Mouse (Mus musculus) embryonic facial prominence, embryonic 11.5 days (tissue): ENCODE measurements at regions not wholly inside any gene's neighbourhood (a gene's known extent, or its start where the extent isn't known, plus 50 kb on each side); places are given as distances from the start of the nearest gene placed in this dataset.
A peak's percentile ranks its signal among the peaks of the same experiment; 100 is the strongest.

Source experiments
- ATAC-seq: fragments of 200-750 bp; cut with Nextera tagmentation; replicated peaks from 2 replicates; pipeline ENCODE4 v1.8.0; 2017; ENCODE audit warnings: low read depth; ENCODE audit not compliant: insufficient number of reproducible peaks, low FRiP score, low TSS enrichment
- DNase-seq: peaks from one replicate; pipeline ENCODE4 v3.0.0-alpha.2; 2015; ENCODE audit warnings: low spot score
- H3K27ac ChIP-seq: fragments of 300-500 bp; sonication (generic); replicated peaks from 2 replicates; pipeline ENCODE4 v1.5.1; 2014; ENCODE audit warnings: mild to moderate bottlenecking, low read depth, low read length, control low read depth
- H3K27me3 ChIP-seq: fragments of 300-500 bp; sonication (generic); 2 replicates; pipeline ENCODE4 v1.6.1; 2014; ENCODE audit warnings: mild to moderate bottlenecking, low read length, moderate library complexity, mixed read lengths; ENCODE audit not compliant: control insufficient read depth, insufficient read depth
- H3K36me3 ChIP-seq: fragments of 300-500 bp; sonication (generic); replicated peaks from 2 replicates; pipeline ENCODE4 v1.6.1; 2014; ENCODE audit warnings: low read depth, mild to moderate bottlenecking, low read length, moderate library complexity, mixed read lengths; ENCODE audit not compliant: control insufficient read depth, insufficient read depth
- H3K4me1 ChIP-seq: fragments of 300-500 bp; sonication (generic); 2 replicates; pipeline ENCODE4 v1.6.1; 2014; ENCODE audit warnings: low read length, mixed read lengths; ENCODE audit not compliant: control insufficient read depth, insufficient read depth
- H3K4me2 ChIP-seq: fragments of 300-500 bp; sonication (generic); 2 replicates; pipeline ENCODE4 v1.6.1; 2014; ENCODE audit warnings: low read depth, mild to moderate bottlenecking, control low read depth, low read length, moderate library complexity
- H3K4me3 ChIP-seq: fragments of 300-500 bp; sonication (generic); 2 replicates; pipeline ENCODE4 v1.5.1; 2014; ENCODE audit warnings: low read depth, low read length, control low read depth
- H3K9ac ChIP-seq: fragments of 300-500 bp; sonication (generic); replicated peaks from 2 replicates; pipeline ENCODE4 v1.6.1; 2014; ENCODE audit warnings: mild to moderate bottlenecking, control low read depth, low read length
- H3K9me3 ChIP-seq: fragments of 300-500 bp; sonication (generic); replicated peaks from 2 replicates; pipeline ENCODE4 v1.6.1; 2016; ENCODE audit warnings: mild to moderate bottlenecking, low read length, inconsistent platforms, mixed read lengths; ENCODE audit not compliant: control insufficient read depth
- WGBS: fragments of 180-500 bp; shearing (Covaris S2); extraction: QIAGEN DNeasy Blood & Tissue Kit; methylation state at CpG from one replicate; pipeline ENCODE4 v1.1.7; 2014; 5-methylcytosine and 5-hydroxymethylcytosine counted together

GRCm38 (mm10) chr7:117139245-117139970, 241.4 kb upstream of the Xylt1 start:
- DNase-seq: peak; percentile 70
- Histone ChIP-seq H3K27ac (no peak overlapping the region), H3K27me3 (no peaks in the 10 kb centered on the region), H3K36me3 (no peaks in the 10 kb centered on the region), H3K9me3 (no peaks in the 10 kb centered on the region), H3K4me2 (no peak overlapping the region), H3K4me3 (no peak overlapping the region), H3K4me1 (no peaks in the 10 kb centered on the region), H3K9ac (no peak overlapping the region)
- peak; percentile 77 for ATAC-seq
- WGBS: 30% methylated on average over 5 of the region's 5 CpGs

- Histone ChIP-seq H3K4me2 (no peak overlapping the region), H3K4me1 (no peaks in the 10 kb centered on the region), H3K27me3 (no peaks in the 10 kb centered on the region), H3K9ac (no peak overlapping the region), H3K36me3 (no peaks in the 10 kb centered on the region), H3K4me3 (no peak overlapping the region), H3K27ac (no peak overlapping the region), H3K9me3 (no peaks in the 10 kb centered on the region)
- 71% methylated on average over 1 of the region's 1 CpGs for WGBS
- ATAC-seq (peak; percentile 49; the same call in 1 of the 2 replicates), DNase-seq (no peak)
Measured at GRCm38 (mm10) chr7:117139971-117140247, 240.9 kb upstream of the Xylt1 start.

GRCm38 (mm10) chr7:117146809-117147208, 234.0 kb upstream of the Xylt1 start:
- Histone ChIP-seq H3K27me3 (no peaks in the 10 kb centered on the region), H3K4me3 (no peak overlapping the region), H3K9me3 (no peaks in the 10 kb centered on the region), H3K4me2 (no peak overlapping the region), H3K36me3 (no peaks in the 10 kb centered on the region), H3K9ac (no peak overlapping the region), H3K4me1 (no peaks in the 10 kb centered on the region), H3K27ac (no peak overlapping the region)
- 67% methylated on average over 7 of the region's 7 CpGs for WGBS
- ATAC-seq (no peak), DNase-seq (peak; percentile 37)

GRCm38 (mm10) chr7:117150355-117150754, 230.4 kb upstream of the Xylt1 start:
- no peaks in the 10 kb centered on the region for H3K27me3 ChIP-seq
- H3K4me1 ChIP-seq: no peaks in the 10 kb centered on the region
- no peak for DNase-seq
- H3K27ac ChIP-seq: no peak overlapping the region
- no peaks in the 10 kb centered on the region for H3K9me3 ChIP-seq
- H3K4me3 ChIP-seq: no peak overlapping the region
- 64% methylated on average over 8 of the region's 8 CpGs for WGBS
- H3K36me3 ChIP-seq: no peaks in the 10 kb centered on the region
- H3K4me2 ChIP-seq: no peak overlapping the region
- ATAC-seq: no peak
- H3K9ac ChIP-seq: no peak overlapping the region

GRCm38 (mm10) chr7:117153826-117154550, 226.8 kb upstream of the Xylt1 start:
- Histone ChIP-seq H3K27me3 (no peaks in the 10 kb centered on the region), H3K9me3 (no peaks in the 10 kb centered on the region), H3K27ac (no peak overlapping the region), H3K9ac (no peak overlapping the region), H3K36me3 (no peaks in the 10 kb centered on the region), H3K4me2 (no peak overlapping the region), H3K4me3 (no peak overlapping the region), H3K4me1 (no peaks in the 10 kb centered on the region)
- ATAC-seq (no peak), DNase-seq (no peak)
- WGBS: 81% methylated on average over 5 of the region's 5 CpGs

- H3K27ac ChIP-seq: no peak overlapping the region
- H3K4me1 ChIP-seq: no peaks in the 10 kb centered on the region
- WGBS: 61% methylated on average over 3 of the region's 3 CpGs
- no peaks in the 10 kb centered on the region for H3K9me3 ChIP-seq
- no peaks in the 10 kb centered on the region for H3K36me3 ChIP-seq
- no peaks in the 10 kb centered on the region for H3K27me3 ChIP-seq
- no peak overlapping the region for H3K9ac ChIP-seq
- DNase-seq: no peak
- no peak overlapping the region for H3K4me2 ChIP-seq
- 0 out of 2 replicates have a peak, but pooled peaks have one; percentile 48 for ATAC-seq
- H3K4me3 ChIP-seq: no peak overlapping the region
Measured at GRCm38 (mm10) chr7:117161193-117161908, 219.4 kb upstream of the Xylt1 start.

- Histone ChIP-seq H3K4me2 (no peak overlapping the region), H3K27me3 (no peaks in the 10 kb centered on the region), H3K9ac (no peak overlapping the region), H3K4me1 (no peaks in the 10 kb centered on the region), H3K9me3 (no peaks in the 10 kb centered on the region), H3K36me3 (no peaks in the 10 kb centered on the region), H3K27ac (no peak overlapping the region), H3K4me3 (no peak overlapping the region)
- no peak for DNase-seq
- WGBS: 84% methylated on average over 8 of the region's 8 CpGs
- ATAC-seq: no peak
Measured at GRCm38 (mm10) chr7:117174811-117175422, 205.9 kb upstream of the Xylt1 start.
